Mouse (Mus musculus) liver, embryonic 11.5 days (tissue): ENCODE results near the gene Lef1. TPM values are rescaled to one million over a fixed set of nuclear protein-coding genes. Genes with fewer than 3 reads are reported as not detected.

Experiments
- ATAC-seq: fragments of 200-750 bp; cut with Nextera tagmentation; replicated peaks from 2 replicates; pipeline ENCODE4 v1.8.0; 2017; ENCODE audit warnings: moderate number of reproducible peaks, mild to moderate bottlenecking, moderate TSS enrichment, moderate library complexity; ENCODE audit not compliant: low FRiP score
- DNase-seq: peaks from one replicate; pipeline ENCODE4 v3.0.0-alpha.2; 2017; ENCODE audit warnings: low spot score
- H3K27ac ChIP-seq: fragments of 300-500 bp; sonication (generic); 2 replicates; pipeline ENCODE4 v1.5.1; 2014; ENCODE audit warnings: mild to moderate bottlenecking, low read depth, low read length, control low read depth
- H3K27me3 ChIP-seq: fragments of 300-500 bp; sonication (generic); replicated peaks from 2 replicates; pipeline ENCODE4 v1.6.1; 2014; ENCODE audit warnings: low read length, mixed read lengths; ENCODE audit not compliant: control insufficient read depth, insufficient read depth
- H3K36me3 ChIP-seq: fragments of 300-500 bp; sonication (generic); 2 replicates; pipeline ENCODE4 v1.6.1; 2014; ENCODE audit warnings: mild to moderate bottlenecking, low read length, moderate library complexity, mixed read lengths; ENCODE audit not compliant: control insufficient read depth, insufficient read depth
- H3K4me1 ChIP-seq: fragments of 300-500 bp; sonication (generic); replicated peaks from 2 replicates; pipeline ENCODE4 v1.6.1; 2014; ENCODE audit warnings: low read length, mixed read lengths; ENCODE audit not compliant: control insufficient read depth, insufficient read depth
- H3K4me2 ChIP-seq: fragments of 300-500 bp; sonication (generic); 2 replicates; pipeline ENCODE4 v1.6.1; 2014; ENCODE audit warnings: mild to moderate bottlenecking, control low read depth, moderate library complexity
- H3K4me3 ChIP-seq: fragments of 300-500 bp; sonication (generic); 2 replicates; pipeline ENCODE4 v1.5.1; 2014; ENCODE audit warnings: low read depth, low read length, control low read depth
- H3K9ac ChIP-seq: fragments of 300-500 bp; sonication (generic); 2 replicates; pipeline ENCODE4 v1.6.1; 2014; ENCODE audit warnings: low read depth, low read length, control low read depth
- H3K9me3 ChIP-seq: fragments of 300-500 bp; sonication (generic); 2 replicates; pipeline ENCODE4 v1.6.1; 2016; ENCODE audit warnings: low read length, inconsistent platforms, mixed read lengths; ENCODE audit not compliant: control insufficient read depth
- WGBS: fragments of 180-500 bp; shearing (Covaris S2); extraction: QIAGEN DNeasy Blood & Tissue Kit; methylation state at CpG from one replicate; pipeline ENCODE4 v1.1.7; 2014; 5-methylcytosine and 5-hydroxymethylcytosine counted together
- polyA plus RNA-seq: library from polyadenylated mRNA; unstranded; fragments of >200 nt; fragmentation: Nextera tagmentation; extraction: Ambion mirVana; gene quantifications from 2 replicates; pipeline ENCODE4 v1.2.1, GENCODE M21; 2014

Lef1 gene
- polyA plus RNA-seq, 1 experiment from 2014 or later = 5.0 TPM

DNA sequence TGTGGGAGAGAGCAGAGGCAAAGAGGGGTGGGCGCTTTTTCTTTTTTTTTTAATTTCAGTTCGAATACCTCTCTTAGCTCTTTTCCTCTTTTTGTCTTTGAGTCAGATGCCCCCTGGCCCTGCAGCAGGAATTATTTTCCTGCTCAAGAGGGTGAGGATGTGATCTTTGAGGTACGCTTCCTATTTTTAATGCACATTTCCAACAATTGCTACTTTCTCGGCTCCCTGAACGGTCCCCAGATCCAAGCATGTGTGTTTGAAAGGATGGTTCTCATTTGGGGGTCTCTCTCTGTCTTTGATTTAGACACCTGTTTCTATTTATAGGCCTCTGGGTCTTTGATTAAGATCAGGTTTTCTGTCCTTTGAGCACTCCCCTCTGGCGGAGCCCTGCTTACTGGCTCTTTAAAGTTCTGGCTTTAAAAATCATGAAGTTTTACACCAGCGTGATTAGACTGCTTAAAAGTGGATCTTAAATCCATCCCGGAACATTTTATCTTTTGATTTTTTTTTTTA, 86.3 kb downstream of the Lef1 start:
- no peaks in the 10 kb centered on the region for H3K27me3 ChIP-seq
- no peaks in the 10 kb centered on the region for H3K9me3 ChIP-seq
- WGBS = 80% methylated on average over 8 of the region's 8 CpGs
- no peak overlapping the region for H3K9ac ChIP-seq
- H3K4me3 ChIP-seq = no peak overlapping the region
- no peak for ATAC-seq
- DNase-seq = no peak
- no peak overlapping the region for H3K4me2 ChIP-seq
- H3K4me1 ChIP-seq = no peaks in the 10 kb centered on the region
- H3K27ac ChIP-seq = no peak overlapping the region
- no peaks in the 10 kb centered on the region for H3K36me3 ChIP-seq

- no peak for DNase-seq
- ATAC-seq = no peak
- Histone ChIP-seq H3K27ac (no peak overlapping the region), H3K27me3 (no peaks in the 10 kb centered on the region), H3K9me3 (no peaks in the 10 kb centered on the region), H3K9ac (no peak overlapping the region), H3K36me3 (no peaks in the 10 kb centered on the region), H3K4me2 (no peak overlapping the region), H3K4me1 (no peaks in the 10 kb centered on the region), H3K4me3 (no peak overlapping the region)
- 61% methylated on average over 3 of the region's 3 CpGs for WGBS
These were observed 88.7 kb downstream of the Lef1 start for GRCm38 (mm10) chr3:131198991-131199390.

GRCm38 (mm10) chr3:131199590-131200288, 89.5 kb downstream of the Lef1 start:
- H3K4me3 ChIP-seq = no peak overlapping the region
- no peaks in the 10 kb centered on the region for H3K36me3 ChIP-seq
- ATAC-seq (no peak), DNase-seq (no peak)
- H3K4me1 ChIP-seq = no peaks in the 10 kb centered on the region
- no peak overlapping the region for H3K27ac ChIP-seq
- no peak overlapping the region for H3K4me2 ChIP-seq
- 77% methylated on average over 20 of the region's 20 CpGs for WGBS
- no peaks in the 10 kb centered on the region for H3K27me3 ChIP-seq
- no peak overlapping the region for H3K9ac ChIP-seq
- no peaks in the 10 kb centered on the region for H3K9me3 ChIP-seq

DNA sequence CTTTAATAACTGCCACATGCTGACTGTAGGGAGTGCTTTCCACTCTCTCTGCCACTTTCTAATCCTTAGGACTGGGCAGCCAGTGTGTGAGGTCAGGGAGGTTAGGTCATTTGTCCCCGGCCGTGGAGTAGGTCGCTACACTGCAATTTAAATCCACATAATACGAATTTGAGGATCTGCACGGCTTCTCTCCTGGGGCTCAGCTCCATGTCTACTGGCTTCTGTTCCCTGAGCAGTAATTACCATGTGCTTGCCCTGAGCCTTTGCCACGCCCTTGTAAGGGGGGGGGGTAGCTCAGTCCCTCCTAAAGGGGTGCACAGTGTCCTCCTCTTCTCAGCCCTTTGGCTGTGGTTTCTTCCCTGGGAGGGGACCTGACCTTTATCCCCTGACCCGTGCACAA, 92.0 kb downstream of the Lef1 start:
- H3K9me3 ChIP-seq = no peaks in the 10 kb centered on the region
- H3K27me3 ChIP-seq = no peaks in the 10 kb centered on the region
- H3K27ac ChIP-seq = no peak overlapping the region
- DNase-seq (no peak), ATAC-seq (no peak)
- no peak overlapping the region for H3K4me2 ChIP-seq
- 71% methylated on average over 7 of the region's 7 CpGs for WGBS
- H3K4me1 ChIP-seq = no peaks in the 10 kb centered on the region
- H3K9ac ChIP-seq = no peak overlapping the region
- H3K4me3 ChIP-seq = no peak overlapping the region
- no peaks in the 10 kb centered on the region for H3K36me3 ChIP-seq

GRCm38 (mm10) chr3:131207846-131208245, 97.6 kb downstream of the Lef1 start:
- WGBS = 75% methylated on average over 5 of the region's 5 CpGs
- no peaks in the 10 kb centered on the region for H3K27me3 ChIP-seq
- no peak overlapping the region for H3K4me3 ChIP-seq
- no peaks in the 10 kb centered on the region for H3K9me3 ChIP-seq
- H3K4me2 ChIP-seq = no peak overlapping the region
- H3K27ac ChIP-seq = no peak overlapping the region
- no peak overlapping the region for H3K9ac ChIP-seq
- no peaks in the 10 kb centered on the region for H3K36me3 ChIP-seq
- no peak for ATAC-seq
- H3K4me1 ChIP-seq = no peaks in the 10 kb centered on the region
- no peak for DNase-seq

- H3K9me3 ChIP-seq = no peaks in the 10 kb centered on the region
- H3K4me1 ChIP-seq = no peaks in the 10 kb centered on the region
- H3K4me2 ChIP-seq = no peak overlapping the region
- no peaks in the 10 kb centered on the region for H3K36me3 ChIP-seq
- DNase-seq = no peak
- H3K27me3 ChIP-seq = no peaks in the 10 kb centered on the region
- H3K27ac ChIP-seq = no peak overlapping the region
- no peak overlapping the region for H3K9ac ChIP-seq
- peak; percentile 61 for ATAC-seq
- no peak overlapping the region for H3K4me3 ChIP-seq
- 37% methylated on average over 13 of the region's 13 CpGs for WGBS
These were observed 98.1 kb downstream of the Lef1 start for GRCm38 (mm10) chr3:131208265-131208891.

- WGBS = 83% methylated on average over 7 of the region's 7 CpGs
- no peak overlapping the region for H3K9ac ChIP-seq
- no peaks in the 10 kb centered on the region for H3K27me3 ChIP-seq
- ATAC-seq = no peak
- H3K4me1 ChIP-seq = no peaks in the 10 kb centered on the region
- H3K27ac ChIP-seq = no peak overlapping the region
- H3K9me3 ChIP-seq = no peaks in the 10 kb centered on the region
- no peak overlapping the region for H3K4me3 ChIP-seq
- H3K4me2 ChIP-seq = no peak overlapping the region
- DNase-seq = no peak
- no peaks in the 10 kb centered on the region for H3K36me3 ChIP-seq
These were observed 101.9 kb downstream of the Lef1 start for GRCm38 (mm10) chr3:131212200-131212599.

DNA sequence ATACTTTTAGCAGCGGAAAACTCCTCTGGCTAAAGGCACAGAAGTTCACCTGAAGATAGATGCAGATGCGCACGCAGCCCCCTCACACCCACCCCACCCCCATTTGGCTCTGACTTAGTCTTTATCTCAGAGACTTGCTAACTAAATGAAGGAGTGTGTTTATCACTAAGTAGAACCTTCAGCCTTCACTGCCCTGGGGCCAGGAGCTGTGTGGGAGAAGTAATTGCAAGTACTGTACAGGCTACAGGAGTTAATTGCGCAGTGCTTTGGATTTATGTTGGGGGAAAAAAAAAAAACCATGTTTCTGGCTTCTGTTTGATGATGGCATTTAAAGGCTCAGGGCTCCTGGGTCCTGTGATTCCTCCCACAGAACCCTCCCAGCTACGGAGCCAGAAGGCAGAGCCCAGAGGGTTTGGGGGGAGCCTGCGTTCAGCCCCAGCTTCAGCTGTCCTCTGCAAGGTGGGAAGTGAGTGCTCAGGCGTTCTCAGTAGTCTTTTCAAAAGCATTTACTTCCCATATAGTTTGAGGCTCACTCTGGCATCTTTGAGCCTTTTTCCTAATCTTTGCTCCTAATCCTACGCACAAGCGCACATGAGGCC, 103.9 kb downstream of the Lef1 start:
- H3K4me3 ChIP-seq = no peak overlapping the region
- no peaks in the 10 kb centered on the region; the same call in 1 of the 2 replicates for H3K27me3 ChIP-seq
- H3K4me2 ChIP-seq = no peak overlapping the region
- 73% methylated on average over 9 of the region's 9 CpGs for WGBS
- H3K9ac ChIP-seq = no peak overlapping the region
- DNase-seq (peak; percentile 22), ATAC-seq (no peak)
- H3K36me3 ChIP-seq = no peaks in the 10 kb centered on the region
- H3K9me3 ChIP-seq = no peaks in the 10 kb centered on the region
- H3K27ac ChIP-seq = no peak overlapping the region
- H3K4me1 ChIP-seq = no peaks in the 10 kb centered on the region
